In the genomic region with DNA sequence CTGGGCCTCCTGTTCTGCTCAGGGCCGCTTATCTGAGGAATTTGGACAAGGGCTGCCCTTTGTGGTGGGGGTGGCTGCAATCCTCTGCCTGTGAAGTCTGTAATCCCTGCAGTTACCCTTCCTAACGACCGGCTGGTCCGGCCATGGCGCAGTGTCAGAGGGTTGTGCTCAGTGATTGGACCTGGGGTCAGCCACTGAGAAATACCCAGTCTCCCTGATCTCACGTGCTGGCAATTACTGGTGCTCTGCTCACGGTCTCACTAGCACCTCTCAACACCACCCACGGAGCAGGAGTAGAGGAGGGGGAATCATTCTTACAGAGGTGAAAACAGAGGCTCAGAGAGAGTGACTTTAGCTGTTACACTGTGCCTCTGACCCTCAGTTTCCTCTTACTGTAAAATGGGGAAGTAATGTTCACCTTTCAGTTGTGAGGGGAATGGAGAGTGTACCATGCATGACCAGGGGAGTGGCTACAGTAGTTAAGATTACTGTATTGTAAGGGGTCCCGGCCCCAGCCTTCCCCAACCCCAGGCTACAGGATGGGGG, we compare ENCODE assay signal across 8 mouse cellular contexts. TPM values are rescaled to one million over a fixed set of nuclear protein-coding genes. Genes with fewer than 3 reads are reported as not detected.
DNase-seq lines count a peak whose midpoint lies in the region; ATAC-seq lines count a peak whose summit lies in the region.

No protein-coding gene starts in this region.

- no peaks in the 10 kb centered on the region for H3K36me3 ChIP-seq in hindbrain, embryonic 10.5 days
- no peaks in the 10 kb centered on the region for H3K36me3 ChIP-seq in limb, embryonic 15.5 days
- H3K36me3 ChIP-seq in neural tube, embryonic 12.5 days: no peaks in the 10 kb centered on the region

- intact Hi-C loops in left cerebral cortex, postnatal 14 days (cut with DNase I): no loop called here

- H3K4me2 ChIP-seq in limb, embryonic 15.5 days: peak overlapping the region; percentile 84
- H3K4me2 ChIP-seq in neural tube, embryonic 12.5 days (replicated peaks): peak overlapping the region; percentile 90

- peak overlapping the region; percentile 75 for H3K4me3 ChIP-seq in hindbrain, embryonic 10.5 days
- peak overlapping the region; percentile 92 for H3K4me3 ChIP-seq in limb, embryonic 15.5 days
- peak overlapping the region; percentile 87 for H3K4me3 ChIP-seq in neural tube, embryonic 12.5 days

- DNase-seq in cerebellum, adult 18-20 months: peak; percentile 39 to 44
- DNase-seq in cerebellum, adult 11 months: no peak
- peak; percentile 54 to 61 for DNase-seq in cerebellum, postnatal 10 days
- peak; percentile 36 for DNase-seq in hindbrain, embryonic 10.5 days (ENCODE audit: low spot score)
- DNase-seq in left cerebral cortex, postnatal 14 days (ENCODE audit: low spot score in 2 of 2): no peak

- ATAC-seq in limb, embryonic 15.5 days (ENCODE audit: insufficient number of reproducible peaks, low FRiP score, low TSS enrichment, low read depth): no peak
- no peak for ATAC-seq in neural tube, embryonic 12.5 days (ENCODE audit: low FRiP score, low read depth)
- no peak for ATAC-seq in erythroblast, adult 5-6 weeks (replicated peaks; ENCODE audit: low FRiP score, poor library complexity, severe bottlenecking)

- no peaks in the 10 kb centered on the region for H3K27me3 ChIP-seq in hindbrain, embryonic 10.5 days (ENCODE audit: insufficient read depth, poor library complexity, severe bottlenecking)
- no peaks in the 10 kb centered on the region for H3K27me3 ChIP-seq in limb, embryonic 15.5 days
- no peaks in the 10 kb centered on the region for H3K27me3 ChIP-seq in neural tube, embryonic 12.5 days (replicated peaks)

- H3K9me3 ChIP-seq in hindbrain, embryonic 10.5 days: no peaks in the 10 kb centered on the region
- H3K9me3 ChIP-seq in limb, embryonic 15.5 days: no peaks in the 10 kb centered on the region
- no peaks in the 10 kb centered on the region for H3K9me3 ChIP-seq in neural tube, embryonic 12.5 days

- peak overlapping the region; percentile 94 for H3K27ac ChIP-seq in hindbrain, embryonic 10.5 days
- H3K27ac ChIP-seq in limb, embryonic 15.5 days: peak overlapping the region; percentile 99
- no peak overlapping the region for H3K27ac ChIP-seq in neural tube, embryonic 12.5 days

- H3K4me1 ChIP-seq in hindbrain, embryonic 10.5 days (replicated peaks): peaks cover 87% of the 10 kb centered on the region
- peaks cover 74% of the 10 kb centered on the region for H3K4me1 ChIP-seq in limb, embryonic 15.5 days
- H3K4me1 ChIP-seq in neural tube, embryonic 12.5 days: peaks cover 54% of the 10 kb centered on the region

- WGBS in hindbrain, embryonic 10.5 days: 14% methylated on average over 9 of the region's 9 CpGs
- 13% methylated on average over 9 of the region's 9 CpGs for WGBS in limb, embryonic 15.5 days
- WGBS in neural tube, embryonic 12.5 days: 11% methylated on average over 9 of the region's 9 CpGs

- H3K9ac ChIP-seq in limb, embryonic 15.5 days: peak overlapping the region; percentile 96; the same call in 1 of the 2 replicates
- peak overlapping the region; percentile 95 for H3K9ac ChIP-seq in neural tube, embryonic 12.5 days

RNA-seq across cellular contexts. Expression of gene Fam102a, which starts 2.3 kb away (rescaled TPM):
- polyA plus RNA-seq in hindbrain, embryonic 10.5 days (2016; fragmentation: Nextera tagmentation; extraction: Ambion mirVana): 10.9 and 11.0 TPM in 2 replicates
- polyA plus RNA-seq in limb, embryonic 15.5 days (2015; fragmentation: Nextera tagmentation; extraction: Ambion mirVana): 14.7 and 17.3 TPM in 2 replicates
- 11.5 and 14.4 TPM in 2 replicates for polyA plus RNA-seq in neural tube, embryonic 12.5 days (2016; fragmentation: Nextera tagmentation; extraction: Ambion mirVana)
- total RNA-seq in erythroblast, adult 5-6 weeks (2015; ENCODE audit: low replicate concordance): 1.2 and 2.7 TPM in 2 replicates
- 0.28 and 6.5 TPM in 2 replicates for total RNA-seq in erythroblast, adult 5-6 weeks (2017; ENCODE audit: low replicate concordance)
- total RNA-seq in left cerebral cortex, postnatal 14 days (2021): 10 to 100 TPM; 35.2 to 44.4 TPM

RNA-seq across cellular contexts. Expression of gene Dpm2, which starts 33.2 kb away (rescaled TPM):
- 116 and 131 TPM in 2 replicates for polyA plus RNA-seq in hindbrain, embryonic 10.5 days (2016; fragmentation: Nextera tagmentation; extraction: Ambion mirVana)
- 114 and 117 TPM in 2 replicates for polyA plus RNA-seq in limb, embryonic 15.5 days (2015; fragmentation: Nextera tagmentation; extraction: Ambion mirVana)
- 121 and 124 TPM in 2 replicates for polyA plus RNA-seq in neural tube, embryonic 12.5 days (2016; fragmentation: Nextera tagmentation; extraction: Ambion mirVana)
- 26.9 and 41.0 TPM in 2 replicates for total RNA-seq in erythroblast, adult 5-6 weeks (2015; ENCODE audit: low replicate concordance)
- 8.6 and 18.2 TPM in 2 replicates for total RNA-seq in erythroblast, adult 5-6 weeks (2017; ENCODE audit: low replicate concordance)
- total RNA-seq in left cerebral cortex, postnatal 14 days (2021): 10 to 100 TPM; 78.7 to 86.3 TPM

RNA-seq across cellular contexts. Expression of gene Pip5kl1, which starts 37.2 kb away (rescaled TPM):
- polyA plus RNA-seq in hindbrain, embryonic 10.5 days (2016; fragmentation: Nextera tagmentation; extraction: Ambion mirVana): 1.6 and 2.5 TPM in 2 replicates
- polyA plus RNA-seq in limb, embryonic 15.5 days (2015; fragmentation: Nextera tagmentation; extraction: Ambion mirVana): 0.12 and 0.82 TPM in 2 replicates
- 3.9 and 4.0 TPM in 2 replicates for polyA plus RNA-seq in neural tube, embryonic 12.5 days (2016; fragmentation: Nextera tagmentation; extraction: Ambion mirVana)
- not detected in 2 replicates for total RNA-seq in erythroblast, adult 5-6 weeks (2015; ENCODE audit: low replicate concordance)
- 1.9 TPM in 1 of 2 replicates, not detected in the other for total RNA-seq in erythroblast, adult 5-6 weeks (2017; ENCODE audit: low replicate concordance)
- 10 to 100 TPM; 12.7 to 14.3 TPM for total RNA-seq in left cerebral cortex, postnatal 14 days (2021)

RNA-seq across cellular contexts. Expression of gene 9430097D07Rik, which starts 38.1 kb away (rescaled TPM):
- 0.11 and 0.39 TPM in 2 replicates for polyA plus RNA-seq in hindbrain, embryonic 10.5 days (2016; fragmentation: Nextera tagmentation; extraction: Ambion mirVana)
- not detected in 2 replicates for polyA plus RNA-seq in limb, embryonic 15.5 days (2015; fragmentation: Nextera tagmentation; extraction: Ambion mirVana)
- 0.25 and 0.69 TPM in 2 replicates for polyA plus RNA-seq in neural tube, embryonic 12.5 days (2016; fragmentation: Nextera tagmentation; extraction: Ambion mirVana)
- not detected in 2 replicates for total RNA-seq in erythroblast, adult 5-6 weeks (2015; ENCODE audit: low replicate concordance)
- total RNA-seq in erythroblast, adult 5-6 weeks (2017; ENCODE audit: low replicate concordance): not detected in 2 replicates
- total RNA-seq in left cerebral cortex, postnatal 14 days (2021): 1 to 10 TPM in 1 of 2 experiments, under 1 TPM in 1; 0.86 to 1.1 TPM

RNA-seq across cellular contexts. Expression of gene St6galnac4, which starts 49.5 kb away (rescaled TPM):
- polyA plus RNA-seq in hindbrain, embryonic 10.5 days (2016; fragmentation: Nextera tagmentation; extraction: Ambion mirVana): 19.8 and 21.0 TPM in 2 replicates
- polyA plus RNA-seq in limb, embryonic 15.5 days (2015; fragmentation: Nextera tagmentation; extraction: Ambion mirVana): 33.8 and 44.2 TPM in 2 replicates
- 20.4 and 21.4 TPM in 2 replicates for polyA plus RNA-seq in neural tube, embryonic 12.5 days (2016; fragmentation: Nextera tagmentation; extraction: Ambion mirVana)
- total RNA-seq in erythroblast, adult 5-6 weeks (2015; ENCODE audit: low replicate concordance): 8.8 and 9.4 TPM in 2 replicates
- 3.8 and 4.9 TPM in 2 replicates for total RNA-seq in erythroblast, adult 5-6 weeks (2017; ENCODE audit: low replicate concordance)
- total RNA-seq in left cerebral cortex, postnatal 14 days (2021): 10 to 100 TPM; 36.2 to 38.4 TPM

Comparison
In these comparisons a context has a peak if more than half of its experiments do, and no peak if none do; other contexts are left out.
1. DNase-seq: peak in cerebellum, adult 18-20 months (2 of 2), cerebellum, postnatal 10 days (2 of 2) and hindbrain, embryonic 10.5 days (single experiment); none in cerebellum, adult 11 months (single experiment) and left cerebral cortex, postnatal 14 days (0 of 2).
2. Peak in every context shown above with its lines, with median percentiles within 50 percentile points of each other: H3K4me3 ChIP-seq.